Mouse (Mus musculus) neural tube, embryonic 14.5 days (tissue): ENCODE data around the gene Rnf128. TPM values are rescaled to one million over a fixed set of nuclear protein-coding genes. Genes with fewer than 3 reads are reported as not detected.
"Not testable (repeated sequence)": the region's sequence is repeated elsewhere in the genome, so short reads cannot be mapped to it uniquely, and the experiment has no call there.

Source experiments
- ATAC-seq: fragments of 200-750 bp; cut with Nextera tagmentation; 2 replicates; pipeline ENCODE4 v1.8.0; 2017; ENCODE audit warnings: low read depth, mild to moderate bottlenecking, moderate TSS enrichment, moderate library complexity
- H3K27ac ChIP-seq: fragments of 300-500 bp; sonication (generic); 2 replicates; pipeline ENCODE4 v1.5.1; 2014; ENCODE audit warnings: low read depth, mild to moderate bottlenecking, control low read depth, low read length, moderate library complexity, mixed read lengths
- H3K27me3 ChIP-seq: fragments of 300-500 bp; sonication (generic); 2 replicates; pipeline ENCODE4 v1.6.1; 2014; ENCODE audit warnings: low read length; ENCODE audit not compliant: control insufficient read depth, insufficient read depth
- H3K36me3 ChIP-seq: fragments of 300-500 bp; sonication (generic); 2 replicates; pipeline ENCODE4 v1.6.1; 2014; ENCODE audit warnings: low read length, mixed read lengths; ENCODE audit not compliant: control insufficient read depth, insufficient read depth
- H3K4me1 ChIP-seq: fragments of 300-500 bp; sonication (generic); 2 replicates; pipeline ENCODE4 v1.6.1; 2014; ENCODE audit warnings: low read length; ENCODE audit not compliant: control insufficient read depth, insufficient read depth
- H3K4me2 ChIP-seq: fragments of 300-500 bp; sonication (generic); 2 replicates; pipeline ENCODE4 v1.6.1; 2014; ENCODE audit warnings: mild to moderate bottlenecking, low read depth, low read length, control low read depth
- H3K4me3 ChIP-seq: fragments of 300-500 bp; sonication (generic); 2 replicates; pipeline ENCODE4 v1.5.1; 2014; ENCODE audit warnings: low read depth, low read length, control low read depth, mixed read lengths
- H3K9ac ChIP-seq: fragments of 300-500 bp; sonication (generic); replicated peaks from 2 replicates; pipeline ENCODE4 v1.6.1; 2014; ENCODE audit warnings: low read depth, mild to moderate bottlenecking, control low read depth, low read length, mixed read lengths
- H3K9me3 ChIP-seq: fragments of 300-500 bp; sonication (generic); 2 replicates; pipeline ENCODE4 v1.6.1; 2016; ENCODE audit warnings: low read length; ENCODE audit not compliant: control insufficient read depth
- WGBS: fragments of 180-500 bp; shearing (Covaris S2); extraction: QIAGEN DNeasy Blood & Tissue Kit; methylation state at CpG from one replicate; pipeline ENCODE4 v1.1.7; 2014; 5-methylcytosine and 5-hydroxymethylcytosine counted together
- polyA plus RNA-seq: library from polyadenylated mRNA; unstranded; fragments of >200 nt; fragmentation: Nextera tagmentation; extraction: Ambion mirVana; gene quantifications from 2 replicates; pipeline ENCODE4 v1.2.1, GENCODE M21; 2014

The Rnf128 gene
- polyA plus RNA-seq, 1 experiment from 2014 or later, result 5.5 TPM

DNA sequence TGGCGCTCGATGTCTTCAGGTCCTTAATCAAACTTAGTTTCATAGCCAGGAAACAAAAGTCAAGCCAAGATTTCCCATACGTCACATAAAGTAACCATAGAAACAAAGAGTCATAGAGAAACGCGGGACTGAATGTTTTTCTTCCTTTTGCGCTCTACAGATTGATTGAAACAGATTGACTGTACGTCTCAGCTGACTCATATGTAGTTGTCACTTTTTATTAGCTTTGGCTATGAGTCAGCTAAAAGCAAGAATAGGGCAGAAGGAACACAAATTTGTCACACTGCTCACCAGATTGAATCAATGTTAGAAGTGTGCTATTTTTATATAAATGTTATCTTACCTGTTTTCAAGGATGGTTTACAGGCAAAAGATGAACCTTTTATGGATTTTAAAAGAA lies 19.4 kb upstream of the Rnf128 start:
- no peak overlapping the region for H3K9ac ChIP-seq
- no peak overlapping the region for H3K27ac ChIP-seq
- ATAC-seq, result no peak
- H3K9me3 ChIP-seq, result no peaks in the 10 kb centered on the region
- no peaks in the 10 kb centered on the region for H3K4me1 ChIP-seq
- no peak overlapping the region for H3K4me2 ChIP-seq
- H3K4me3 ChIP-seq, result no peak overlapping the region
- H3K36me3 ChIP-seq, result no peaks in the 10 kb centered on the region
- WGBS, result 70% methylated on average over 7 of the region's 7 CpGs
- H3K27me3 ChIP-seq, result no peaks in the 10 kb centered on the region

DNA sequence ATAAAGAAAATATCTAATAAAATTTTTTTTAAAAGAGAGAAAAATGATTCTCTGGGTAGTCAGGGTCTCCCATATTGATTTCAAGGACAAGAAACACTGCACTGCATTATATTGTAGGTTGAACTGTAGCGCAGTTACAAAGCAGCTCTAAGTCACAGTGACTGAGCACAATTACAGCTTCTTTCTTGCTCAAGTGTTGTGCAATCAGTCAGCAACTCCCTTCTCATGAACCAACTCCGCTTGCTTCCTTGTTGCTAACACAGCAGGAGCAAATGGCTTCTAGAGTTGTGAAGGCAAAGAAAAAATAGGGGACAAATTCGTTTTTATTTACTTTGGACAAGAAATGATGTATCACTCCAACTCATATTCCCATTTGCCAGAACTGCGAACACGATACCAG lies 12.7 kb upstream of the Rnf128 start:
- no peak for ATAC-seq
- no peaks in the 10 kb centered on the region for H3K36me3 ChIP-seq
- 74% methylated on average over 5 of the region's 5 CpGs for WGBS
- H3K27me3 ChIP-seq, result no peaks in the 10 kb centered on the region
- no peak overlapping the region for H3K4me2 ChIP-seq
- H3K9ac ChIP-seq, result no peak overlapping the region
- H3K4me3 ChIP-seq, result no peak overlapping the region
- no peaks in the 10 kb centered on the region for H3K4me1 ChIP-seq
- H3K27ac ChIP-seq, result no peak overlapping the region
- no peaks in the 10 kb centered on the region for H3K9me3 ChIP-seq

DNA sequence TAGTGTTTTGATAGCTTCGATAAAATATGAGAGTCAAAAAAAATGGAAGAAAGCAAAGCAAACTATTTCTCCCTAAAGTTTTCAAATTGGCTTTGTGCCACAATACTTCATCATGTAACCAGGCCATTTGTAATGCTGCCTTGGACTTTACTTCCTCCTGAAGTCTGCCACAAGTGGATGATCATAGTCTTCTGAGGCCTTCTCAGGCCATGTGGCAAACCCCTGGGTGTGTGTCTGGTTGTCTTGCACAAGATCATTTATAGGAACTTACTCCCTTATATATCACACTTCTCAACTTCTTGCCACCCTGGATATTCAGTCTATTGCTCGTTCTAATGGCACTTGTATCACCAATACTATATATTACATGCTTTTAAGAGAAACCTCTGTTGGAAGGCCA lies 11.0 kb upstream of the Rnf128 start:
- Histone ChIP-seq H3K27ac (no peak overlapping the region), H3K36me3 (no peaks in the 10 kb centered on the region), H3K4me1 (no peaks in the 10 kb centered on the region), H3K4me2 (no peak overlapping the region), H3K27me3 (no peaks in the 10 kb centered on the region), H3K9me3 (no peaks in the 10 kb centered on the region), H3K4me3 (no peak overlapping the region), H3K9ac (no peak overlapping the region)
- no peak for ATAC-seq
- WGBS, result 86% methylated on average over 2 of the region's 2 CpGs

GRCm38 (mm10) chrX:139562255-139562924 lies 726 bp upstream of the Rnf128 start:
- Histone ChIP-seq H3K4me1 (no peaks in the 10 kb centered on the region), H3K4me3 (no peak overlapping the region), H3K27ac (no peak overlapping the region), H3K27me3 (no peaks in the 10 kb centered on the region), H3K36me3 (no peaks in the 10 kb centered on the region), H3K9me3 (no peaks in the 10 kb centered on the region), H3K9ac (no peak overlapping the region), H3K4me2 (no peak overlapping the region)
- ATAC-seq, result no peak
- WGBS, result 71% methylated on average over 5 of the region's 5 CpGs

GRCm38 (mm10) chrX:139570054-139570453 lies 6.9 kb downstream of the Rnf128 start:
- Histone ChIP-seq H3K4me1 (no peaks in the 10 kb centered on the region), H3K9me3 (no peaks in the 10 kb centered on the region), H3K27ac (no peak overlapping the region), H3K4me2 (no peak overlapping the region), H3K4me3 (no peak overlapping the region), H3K27me3 (no peaks in the 10 kb centered on the region), H3K36me3 (no peaks in the 10 kb centered on the region), H3K9ac (no peak overlapping the region)
- WGBS, result 94% methylated on average over 3 of the region's 3 CpGs
- no peak for ATAC-seq

- no peaks in the 10 kb centered on the region for H3K9me3 ChIP-seq
- H3K4me1 ChIP-seq, result no peaks in the 10 kb centered on the region
- H3K4me2 ChIP-seq, result no peak overlapping the region
- no peak for ATAC-seq
- no peak overlapping the region for H3K9ac ChIP-seq
- 82% methylated on average over 6 of the region's 6 CpGs for WGBS
- H3K27ac ChIP-seq, result no peak overlapping the region
- H3K4me3 ChIP-seq, result no peak overlapping the region
- no peaks in the 10 kb centered on the region for H3K27me3 ChIP-seq
- H3K36me3 ChIP-seq, result no peaks in the 10 kb centered on the region
Observed at GRCm38 (mm10) chrX:139578649-139579278, 15.6 kb downstream of the Rnf128 start.

GRCm38 (mm10) chrX:139583616-139584015 lies 20.5 kb downstream of the Rnf128 start:
- Histone ChIP-seq H3K4me2 (no peak overlapping the region), H3K27me3 (no peaks in the 10 kb centered on the region; the same call in 1 of the 2 replicates), H3K9me3 (no peaks in the 10 kb centered on the region), H3K4me1 (no peaks in the 10 kb centered on the region), H3K27ac (no peak overlapping the region), H3K36me3 (no peaks in the 10 kb centered on the region), H3K9ac (no peak overlapping the region), H3K4me3 (no peak overlapping the region)
- no peak for ATAC-seq
- WGBS, result 44% methylated on average over 4 of the region's 4 CpGs

- H3K27ac ChIP-seq, ATAC-seq, H3K4me1 ChIP-seq, H3K4me3 ChIP-seq, H3K9ac ChIP-seq, H3K27me3 ChIP-seq, H3K9me3 ChIP-seq, H3K4me2 ChIP-seq, H3K36me3 ChIP-seq: not testable (repeated sequence)
- 84% methylated on average over 2 of the region's 2 CpGs for WGBS
Observed at GRCm38 (mm10) chrX:139586676-139587075, 23.6 kb downstream of the Rnf128 start.

DNA sequence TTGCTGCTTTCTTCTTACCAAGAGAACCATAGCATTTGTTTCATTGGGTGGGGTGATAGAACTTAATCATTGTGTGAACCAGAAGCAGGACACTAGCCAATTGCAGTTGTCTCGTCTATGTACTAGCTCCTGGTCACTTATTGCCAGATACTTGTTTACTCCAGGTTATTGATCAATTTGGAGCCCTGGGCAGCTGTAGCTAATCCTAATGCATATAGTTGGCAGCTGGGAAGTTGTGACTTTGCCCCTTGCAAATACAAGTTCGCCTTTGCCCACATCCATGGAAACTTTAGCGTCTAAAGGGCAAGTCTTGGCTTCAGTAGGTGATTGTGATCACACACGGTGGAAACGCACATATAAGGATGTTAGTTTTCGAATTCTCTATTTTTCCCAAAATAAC lies 33.3 kb downstream of the Rnf128 start:
- WGBS, result 89% methylated on average over 6 of the region's 6 CpGs
- Histone ChIP-seq H3K9ac (no peak overlapping the region), H3K4me2 (no peak overlapping the region), H3K4me3 (no peak overlapping the region), H3K9me3 (no peaks in the 10 kb centered on the region), H3K4me1 (no peaks in the 10 kb centered on the region), H3K36me3 (no peaks in the 10 kb centered on the region), H3K27ac (no peak overlapping the region), H3K27me3 (no peaks in the 10 kb centered on the region)
- no peak for ATAC-seq
